Mouse (Mus musculus): ENCODE measurements at regions not wholly inside any gene's neighbourhood (a gene's known extent, or its start where the extent isn't known, plus 50 kb on each side); places are given as distances from the start of the nearest gene placed in this dataset.

DNA sequence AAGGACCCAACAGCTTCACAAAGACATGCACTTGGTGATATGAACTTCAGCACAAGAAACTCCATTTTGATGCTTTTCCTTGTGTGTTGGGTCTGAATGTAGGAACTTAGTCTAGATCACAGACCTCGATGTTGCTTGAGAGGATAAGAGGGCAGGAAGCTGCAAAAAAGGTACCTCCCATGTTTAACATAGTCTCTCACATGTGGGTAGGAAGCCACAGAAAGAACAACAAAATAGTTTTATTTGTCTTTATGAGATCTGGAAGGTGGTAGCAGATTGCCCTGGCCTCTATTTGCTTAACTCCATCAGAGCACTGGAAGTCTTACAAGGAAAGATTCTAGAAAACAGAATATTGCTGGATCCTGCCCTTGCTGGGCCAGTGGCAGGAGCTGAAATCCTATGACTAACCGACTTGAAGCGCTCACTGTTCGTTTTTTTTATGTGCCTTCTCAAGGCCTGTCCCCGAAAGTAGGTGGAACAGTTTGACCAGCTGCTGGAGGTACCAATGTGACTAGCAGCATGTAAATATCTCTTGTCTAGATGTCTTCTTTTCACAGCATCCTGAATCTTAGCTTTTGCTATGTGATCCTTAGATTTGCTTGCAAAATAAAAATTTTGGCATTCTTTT lies 50.1 kb upstream of the Znrf2 start:
- Histone ChIP-seq H3K79me2 (ENCODE audit: control insufficient read depth, insufficient read depth, low read length, poor library complexity) (no peaks in the 10 kb centered on the region), H3K9me3 (replicated peaks; ENCODE audit: insufficient read depth, low read length) (no peaks in the 10 kb centered on the region), H3K9ac (ENCODE audit: control insufficient read depth, low read depth, low read length, poor library complexity, severe bottlenecking) (no peak overlapping the region), H3K27me3 (ENCODE audit: control insufficient read depth in 1 of 2, insufficient read depth in 2 of 2, low read length in 2 of 2) (no peaks in the 10 kb centered on the region; a peak in 2 of 4 replicates), H3K27ac (ENCODE audit: control insufficient read depth, low read depth, low read length) (no peak overlapping the region), H3K36me3 (ENCODE audit: control insufficient read depth in 1 of 2, insufficient read depth in 2 of 2, low read length in 2 of 2) (no peaks in the 10 kb centered on the region), H3K4me3 (ENCODE audit: control insufficient read depth in 1 of 2, insufficient read depth in 1 of 2, low read depth in 2 of 2, low read length in 2 of 2) (no peak overlapping the region), H3K4me1 (ENCODE audit: control insufficient read depth in 1 of 2, insufficient read depth in 2 of 2, low read length in 2 of 2) (peaks cover 0 to 5% of the 10 kb centered on the region in 2 experiments; a peak in 1 of 4 replicates)
- TF ChIP-seq ZC3H11A (IDR thresholded peaks at IDR 0.05; ENCODE audit: low read depth, low read length) (no peak), USF2 (IDR thresholded peaks at IDR 0.05; ENCODE audit: borderline replicate concordance in 1 of 2, insufficient read depth in 1 of 2, low read depth in 1 of 2, low read length in 2 of 2) (no peak), MAX (IDR thresholded peaks at IDR 0.05; ENCODE audit: low read length) (no peak), GATA1 (IDR thresholded peaks at IDR 0.05; ENCODE audit: low read depth, low read length) (no peak), NRF1 (IDR thresholded peaks at IDR 0.05; ENCODE audit: insufficient read depth, low read depth, low read length, poor library complexity, severe bottlenecking) (no peak), ZMIZ1 (IDR thresholded peaks at IDR 0.05; ENCODE audit: low read depth, low read length) (no peak), E2F4 (IDR thresholded peaks at IDR 0.05; ENCODE audit: borderline replicate concordance, low read depth, low read length) (no peak), MXI1 (IDR thresholded peaks at IDR 0.05; ENCODE audit: low read depth, low read length) (no peak), POLR2AphosphoS5 (IDR thresholded peaks at IDR 0.05; ENCODE audit: borderline replicate concordance, low read depth, low read length) (no peak), GABPA (IDR thresholded peaks at IDR 0.05; ENCODE audit: low read depth, low read length) (no peak), MAZ (IDR thresholded peaks at IDR 0.05; ENCODE audit: low read depth, low read length) (no peak), BHLHE40 (IDR thresholded peaks at IDR 0.05; ENCODE audit: borderline replicate concordance, low read depth, low read length) (no peak), RCOR1 (IDR thresholded peaks at IDR 0.05; ENCODE audit: low read depth, low read length) (no peak), TBP (IDR thresholded peaks at IDR 0.05; ENCODE audit: low read depth, low read length) (no peak), HCFC1 (IDR thresholded peaks at IDR 0.05; ENCODE audit: low read depth, low read length) (no peak), ZKSCAN1 (IDR thresholded peaks at IDR 0.05; ENCODE audit: low read depth, low read length) (no peak), ZNF384 (IDR thresholded peaks at IDR 0.05; ENCODE audit: low read depth, low read length) (no peak), SMC3 (IDR thresholded peaks at IDR 0.05; ENCODE audit: low read depth, low read length) (no peak), JUND (IDR thresholded peaks at IDR 0.05; ENCODE audit: low read depth, low read length) (no peak), TCF12 (IDR thresholded peaks at IDR 0.05; ENCODE audit: low read depth, low read length) (no peak)
- no peak for DNase-seq (ENCODE audit: low read depth, low spot score)
